Mouse (Mus musculus): ENCODE measurements around the gene Rps18.

Gene Rps18

DNA sequence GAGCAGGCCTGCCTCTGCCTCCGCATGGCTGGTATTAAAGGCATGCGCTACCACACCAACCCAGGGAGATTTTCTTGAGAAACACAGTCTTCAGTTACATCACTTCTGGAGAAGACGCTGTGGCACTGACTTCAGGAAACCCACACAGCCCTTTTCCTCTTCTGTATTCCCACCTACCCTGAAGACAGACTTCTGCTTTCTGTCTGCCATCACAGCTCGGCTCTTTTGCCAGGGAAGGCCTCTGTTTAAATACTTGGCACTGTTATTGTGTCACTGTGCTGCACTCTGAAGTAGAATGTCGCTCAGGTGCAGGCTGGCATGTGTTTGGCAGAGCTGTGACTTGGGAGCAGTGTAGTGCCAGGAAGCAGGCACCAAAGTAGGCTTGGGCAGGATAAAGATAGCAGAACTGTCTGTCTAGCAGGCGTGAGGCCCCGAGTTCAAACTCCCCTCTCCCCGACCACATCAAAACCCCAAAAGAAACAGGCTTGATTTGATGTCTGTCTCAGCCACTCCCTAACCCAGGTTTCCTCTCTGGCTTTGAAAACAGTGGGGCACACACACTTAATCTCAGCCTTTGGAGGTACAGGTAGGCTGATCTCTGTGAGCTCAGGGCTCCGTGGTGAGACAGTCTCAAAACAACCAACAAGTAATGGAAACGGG is 8.2 kb downstream of the Rps18 start:
- DNase-seq (ENCODE audit: low spot score in 2 of 2), result no peak

DNA sequence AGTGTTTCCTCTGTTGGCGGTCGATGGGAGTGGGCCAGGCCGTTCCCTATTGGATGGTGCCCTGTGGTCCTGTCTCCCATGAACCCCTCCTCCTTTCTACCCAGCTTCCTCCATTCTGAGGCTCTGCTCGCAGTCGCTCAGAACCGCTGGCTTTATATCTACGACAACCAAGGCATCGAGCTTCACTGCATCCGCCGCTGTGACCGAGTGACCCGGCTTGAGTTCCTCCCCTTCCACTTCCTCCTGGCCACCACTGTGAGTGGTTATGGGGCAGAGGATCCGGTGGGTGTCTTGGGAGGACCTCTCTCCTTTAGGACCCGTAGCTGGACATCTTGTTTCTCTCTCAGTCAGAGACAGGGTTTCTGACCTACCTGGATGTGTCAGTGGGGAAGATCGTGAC is 12.3 kb downstream of the Rps18 start:
- no peak for DNase-seq (ENCODE audit: low spot score in 2 of 2)

DNA sequence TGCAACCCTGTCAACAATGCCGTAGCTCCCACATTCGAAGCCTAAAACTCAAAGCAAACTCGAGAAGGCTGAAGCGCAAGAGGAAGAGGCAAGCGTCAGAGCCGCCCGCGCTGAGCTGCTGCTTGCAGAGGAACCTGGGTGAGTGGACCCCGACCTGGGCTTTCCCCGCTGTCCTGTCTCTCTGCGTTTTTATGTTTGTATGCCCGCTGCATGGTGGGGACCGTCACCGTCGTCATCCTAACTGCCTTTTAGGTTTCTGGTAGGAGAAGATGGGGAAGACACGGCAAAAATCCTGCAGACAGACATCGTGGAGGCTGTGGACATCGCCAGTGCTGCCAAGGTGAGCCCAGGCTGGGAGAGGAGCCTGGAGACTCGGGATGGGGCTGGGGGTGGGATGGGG is 14.4 kb downstream of the Rps18 start:
- no peak for DNase-seq (ENCODE audit: low spot score in 2 of 2)

GRCm38 (mm10) chr17:33940981-33941380 is 14.8 kb downstream of the Rps18 start:
- no peak for DNase-seq (ENCODE audit: low spot score in 2 of 2)

GRCm38 (mm10) chr17:33940206-33940805 is 15.5 kb downstream of the Rps18 start, which contains the start of the genes Pfdn6 and Wdr46:
TSS of gene Pfdn6 (minus strand) at chr17:33940343.
TSS of gene Wdr46 (plus strand) at chr17:33940660.
- DNase-seq (ENCODE audit: low spot score in 2 of 2), result peak; percentile 79 to 84

GRCm38 (mm10) chr17:33938783-33939182 is 17.0 kb downstream of the Rps18 start:
- no peak for DNase-seq (ENCODE audit: low spot score in 2 of 2)

- no peak for DNase-seq (ENCODE audit: low spot score in 2 of 2)
Measured at GRCm38 (mm10) chr17:33936993-33937392, 18.8 kb downstream of the Rps18 start.

GRCm38 (mm10) chr17:33935422-33936055 is 20.3 kb downstream of the Rps18 start:
- DNase-seq (ENCODE audit: low spot score in 2 of 2), result no peak

DNA sequence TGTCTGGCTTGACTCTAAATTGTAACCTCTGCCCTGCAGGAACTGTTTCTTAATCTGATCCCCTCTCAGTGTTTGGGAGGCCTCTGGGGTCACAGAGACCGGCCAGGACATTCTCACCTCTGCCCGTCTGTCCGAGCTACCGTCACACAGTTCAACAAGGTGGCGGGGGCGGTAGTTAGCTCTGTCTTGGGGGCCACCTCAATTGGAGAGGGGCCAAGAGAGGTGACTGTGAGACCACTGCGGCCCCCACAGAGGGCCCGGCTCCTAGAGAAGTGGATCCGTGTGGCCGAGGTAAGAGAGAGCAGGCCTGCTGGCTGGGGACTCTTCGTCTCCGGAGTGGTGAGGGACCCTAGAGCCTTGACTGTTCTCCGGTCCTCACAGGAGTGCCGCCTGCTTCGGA is 22.8 kb downstream of the Rps18 start:
- no peak for DNase-seq (ENCODE audit: low spot score in 2 of 2)

- DNase-seq (ENCODE audit: low spot score in 2 of 2), result no peak
Measured at GRCm38 (mm10) chr17:33932448-33932847, 23.4 kb downstream of the Rps18 start.

DNA sequence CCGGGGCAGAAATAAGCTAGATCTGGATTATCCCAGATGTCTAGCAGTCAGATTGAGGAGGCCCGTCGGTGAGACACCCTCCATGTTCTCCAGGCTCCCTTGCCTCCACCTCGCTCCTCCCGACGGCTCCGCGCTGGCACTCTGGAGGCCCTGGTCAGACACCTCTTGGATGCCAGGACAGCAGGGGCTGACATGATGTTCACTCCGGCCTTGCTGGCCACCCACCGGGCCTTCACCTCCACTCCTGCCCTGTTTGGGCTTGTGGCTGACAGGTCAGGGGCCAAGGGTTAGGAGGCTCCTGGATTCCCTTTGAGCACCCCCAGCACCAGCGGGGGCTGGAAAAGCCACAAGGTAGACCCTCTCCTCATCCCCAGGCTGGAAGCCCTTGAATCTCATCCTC is 23.9 kb downstream of the Rps18 start:
- no peak for DNase-seq (ENCODE audit: low spot score in 2 of 2)

- no peak for DNase-seq (ENCODE audit: low spot score in 2 of 2)
Measured at GRCm38 (mm10) chr17:33931159-33931866, 24.5 kb downstream of the Rps18 start.

DNA sequence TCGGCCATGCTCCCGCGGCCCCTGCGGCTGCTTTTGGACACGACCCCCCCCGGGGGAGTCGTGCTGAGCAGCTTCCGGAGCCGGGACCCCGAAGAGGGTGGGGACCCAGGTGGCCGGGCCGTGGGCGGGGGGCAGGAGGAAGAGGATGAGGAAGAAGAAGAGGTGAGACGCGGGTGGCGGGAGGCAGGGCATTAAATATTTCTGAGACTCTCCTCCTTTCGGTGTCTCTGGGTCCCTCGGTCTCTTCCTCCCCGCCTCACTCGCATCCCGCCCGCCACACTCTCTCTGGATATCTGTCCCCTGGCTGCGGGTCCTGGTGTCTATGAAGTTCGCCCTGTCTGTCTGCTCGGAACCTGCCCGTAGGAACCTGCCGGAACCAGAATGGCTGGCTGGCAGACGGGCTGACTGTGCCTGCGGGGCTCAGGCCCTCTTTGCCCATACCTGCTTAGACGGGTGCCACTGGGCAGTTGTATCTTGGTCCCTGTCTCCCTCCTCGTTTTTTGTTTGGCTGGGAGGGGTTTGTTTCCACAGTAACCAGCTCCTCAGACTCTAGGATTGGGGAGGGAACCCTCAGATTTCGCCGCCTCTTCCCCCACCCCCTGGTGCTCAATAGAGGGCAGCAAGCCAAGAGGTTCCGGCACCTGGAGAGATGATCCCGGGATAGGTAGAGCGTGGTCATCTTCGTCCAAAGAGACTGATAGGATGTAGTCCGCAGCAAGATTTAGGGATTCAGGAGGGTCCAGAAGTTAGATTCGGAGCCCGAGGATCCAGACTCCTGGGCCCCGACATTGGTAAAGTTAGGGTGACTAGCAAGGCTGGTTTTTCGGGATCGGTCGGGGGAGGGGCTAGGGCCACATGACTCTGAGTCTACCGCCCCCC is 25.3 kb downstream of the Rps18 start:
- peak; percentile 76 to 80 for DNase-seq (ENCODE audit: low spot score in 2 of 2)

GRCm38 (mm10) chr17:33929371-33930279 is 26.2 kb downstream of the Rps18 start, which contains the start of gene Rgl2:
TSS of gene Rgl2 (plus strand) at chr17:33929543.
- peak; percentile 88 to 90 for DNase-seq (ENCODE audit: low spot score in 2 of 2)

GRCm38 (mm10) chr17:33928251-33928947 is 27.4 kb downstream of the Rps18 start:
- no peak for DNase-seq (ENCODE audit: low spot score in 2 of 2)

DNA sequence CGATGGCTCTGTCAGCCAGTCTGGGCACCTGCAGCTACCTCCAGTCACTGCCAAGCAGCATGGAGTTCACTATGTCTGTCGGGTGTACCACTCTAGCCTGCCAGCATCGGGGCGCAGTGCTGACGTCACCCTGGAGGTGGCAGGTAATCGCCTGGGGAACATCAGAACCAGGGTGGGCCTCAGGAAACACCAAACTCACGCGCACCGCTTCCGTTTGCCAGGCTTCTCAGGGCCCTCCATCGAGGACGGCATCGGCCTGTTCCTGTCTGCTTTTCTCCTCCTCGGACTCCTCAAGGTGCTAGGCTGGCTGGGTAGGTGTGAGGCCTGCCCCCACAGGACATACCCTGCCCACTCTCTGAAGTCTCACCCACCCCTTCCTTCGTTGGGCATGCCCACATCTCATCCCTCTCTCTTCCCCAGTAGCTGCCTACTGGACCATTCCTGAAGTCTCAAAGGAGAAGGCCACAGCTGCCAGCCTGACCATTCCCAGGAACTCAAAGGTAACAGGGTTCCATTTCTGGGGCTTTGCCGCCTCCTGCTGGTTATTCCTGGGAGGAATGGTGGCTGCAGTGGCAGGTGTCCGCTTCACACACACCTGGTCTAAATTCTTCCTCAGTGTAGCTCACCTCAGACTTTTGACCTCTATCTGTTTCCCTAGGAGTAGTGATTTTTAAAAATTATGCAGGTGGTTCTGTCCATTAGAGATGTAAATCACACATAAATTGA is 29.4 kb downstream of the Rps18 start:
- no peak for DNase-seq (ENCODE audit: low spot score in 2 of 2)

GRCm38 (mm10) chr17:33925406-33926116 is 30.2 kb downstream of the Rps18 start:
- no peak for DNase-seq (ENCODE audit: low spot score in 2 of 2)

GRCm38 (mm10) chr17:33924577-33925283 is 31.1 kb downstream of the Rps18 start:
- no peak for DNase-seq (ENCODE audit: low spot score in 2 of 2)
